Mouse (Mus musculus) liver, embryonic 14.5 days (tissue): ENCODE data around the gene Tmppe. TPM values are rescaled to one million over a fixed set of nuclear protein-coding genes. Genes with fewer than 3 reads are reported as not detected.

Experiments used
- ATAC-seq: fragments of 200-750 bp; cut with Nextera tagmentation; 2 replicates; pipeline ENCODE4 v1.8.0; 2017; ENCODE audit warnings: moderate number of reproducible peaks, mild to moderate bottlenecking, moderate library complexity; ENCODE audit not compliant: insufficient read depth
- DNase-seq, 3 experiments: peaks; one replicate each; pipeline ENCODE4 v3.0.0-alpha.2; 2012 to 2013; ENCODE audit warnings: low read depth in 3 of 3, low spot score in 3 of 3
- H3K27ac ChIP-seq: fragments of 300-500 bp; sonication (generic); 2 replicates; pipeline ENCODE4 v1.5.1; 2014; ENCODE audit warnings: moderate library complexity, mild to moderate bottlenecking, control low read depth, inconsistent platforms
- H3K27me3 ChIP-seq: fragments of 300-500 bp; sonication (generic); 2 replicates; pipeline ENCODE4 v1.6.1; 2014; ENCODE audit warnings: mild to moderate bottlenecking, low read length, moderate library complexity; ENCODE audit not compliant: control insufficient read depth, insufficient read depth
- H3K36me3 ChIP-seq: fragments of 300-500 bp; sonication (generic); replicated peaks from 2 replicates; pipeline ENCODE4 v1.6.1; 2014; ENCODE audit warnings: low read depth; ENCODE audit not compliant: control insufficient read depth, insufficient read depth
- H3K4me1 ChIP-seq, 2 experiments: fragments of 200-500 bp in 1 of 2; fragments of 300-500 bp in 1 of 2; sonication (generic) in 1 of 2; replicated peaks; 2 replicates each; pipeline ENCODE4 v1.6.1; 2012 to 2014; ENCODE audit warnings: antibody characterized with exemption in 1 of 2, inconsistent platforms in 1 of 2, low read length in 1 of 2; ENCODE audit not compliant: control insufficient read depth in 2 of 2, insufficient read depth in 2 of 2
- H3K4me2 ChIP-seq: fragments of 300-500 bp; sonication (generic); 2 replicates; pipeline ENCODE4 v1.6.1; 2014; ENCODE audit warnings: low read depth, mild to moderate bottlenecking, control low read depth, moderate library complexity
- H3K4me3 ChIP-seq, 2 experiments: fragments of 200-500 bp in 1 of 2; fragments of 300-500 bp in 1 of 2; sonication (generic) in 1 of 2; 2 replicates each; pipeline ENCODE4 v1.5.1; 2012 to 2014; ENCODE audit warnings: low read depth in 2 of 2, low read length in 2 of 2, mild to moderate bottlenecking in 2 of 2, control low read depth in 1 of 2, inconsistent platforms in 1 of 2, moderate library complexity in 1 of 2; ENCODE audit not compliant: insufficient read depth in 1 of 2
- H3K9ac ChIP-seq: fragments of 300-500 bp; sonication (generic); replicated peaks from 2 replicates; pipeline ENCODE4 v1.6.1; 2014; ENCODE audit warnings: mild to moderate bottlenecking, control low read depth, moderate library complexity
- H3K9me3 ChIP-seq: fragments of 300-500 bp; sonication (generic); 2 replicates; pipeline ENCODE4 v1.6.1; 2016; ENCODE audit warnings: low read length, mixed read lengths; ENCODE audit not compliant: control insufficient read depth
- CTCF ChIP-seq: IDR thresholded peaks from 2 replicates; pipeline ENCODE4 v1.5.1; 2016; ENCODE audit warnings: antibody characterized with exemption, low read depth, control low read depth
- EP300 ChIP-seq: IDR thresholded peaks from 2 replicates; pipeline ENCODE4 v1.6.1; 2016; ENCODE audit warnings: antibody characterized with exemption, low read depth
- WGBS: fragments of 180-500 bp; shearing (Covaris S2); extraction: QIAGEN DNeasy Blood & Tissue Kit; methylation state at CpG from one replicate; pipeline ENCODE4 v1.1.7; 2014; ENCODE audit not compliant: insufficient replicate concordance; 5-methylcytosine and 5-hydroxymethylcytosine counted together
- polyA plus RNA-seq, 2 experiments: library from polyadenylated mRNA; depleted of rRNA in 1 of 2; stranded (reverse) in 1 of 2; unstranded in 1 of 2; fragments of >200 nt; fragmentation: Nextera tagmentation in 1 of 2; extraction: Ambion mirVana in 1 of 2; gene quantifications; 2 replicates each; pipeline versions ENCODE4 v1.2.1 to v1.2.3; 2012 to 2014

Gene Tmppe
- polyA plus RNA-seq, 2 experiments, result 0.36 to 1.2 TPM

DNA sequence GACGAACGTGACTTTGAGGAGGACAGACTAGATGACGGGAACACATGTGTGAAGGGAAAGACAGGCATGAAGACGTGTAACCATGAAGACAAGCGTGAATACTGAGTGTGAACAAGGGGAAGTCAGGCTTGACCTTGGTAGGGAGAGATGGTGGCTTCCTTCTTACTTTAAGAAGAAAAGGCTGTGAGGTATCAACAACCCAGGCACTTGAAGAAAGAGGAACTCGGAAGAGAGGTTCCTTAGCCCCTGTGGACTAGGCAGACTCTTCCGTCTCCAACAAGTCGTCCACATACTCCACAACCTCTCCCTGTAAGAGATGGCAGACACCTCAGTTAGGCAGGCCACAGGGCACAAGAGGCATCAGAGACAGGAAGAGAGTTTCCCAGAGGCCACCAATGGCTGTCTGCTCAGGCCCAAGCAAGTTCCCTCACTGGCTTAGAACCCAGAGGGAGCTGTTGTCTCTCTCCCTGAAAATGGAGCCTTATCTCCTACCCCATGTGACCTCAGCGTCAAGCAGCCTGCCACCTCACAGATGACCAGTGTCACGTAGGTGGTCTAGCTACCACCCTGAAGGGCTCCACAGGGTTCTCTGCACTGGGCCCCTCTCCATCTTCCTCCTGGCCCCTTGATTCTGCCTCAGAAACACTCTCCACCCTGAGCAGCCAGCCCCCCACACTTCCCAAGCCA is 25.5 kb upstream of the Tmppe start:
- Histone ChIP-seq H3K4me3 (no peak overlapping the region), H3K4me1 (no peaks in the 10 kb centered on the region), H3K27ac (no peak overlapping the region), H3K4me2 (no peak overlapping the region), H3K9me3 (no peaks in the 10 kb centered on the region), H3K9ac (no peak overlapping the region), H3K36me3 (no peaks in the 10 kb centered on the region), H3K27me3 (no peaks in the 10 kb centered on the region)
- ATAC-seq (no peak), DNase-seq (no peak)
- no peak for TF ChIP-seq EP300
- TF ChIP-seq CTCF, result no peak
- WGBS, result 63% methylated on average over 10 of the region's 10 CpGs

DNA sequence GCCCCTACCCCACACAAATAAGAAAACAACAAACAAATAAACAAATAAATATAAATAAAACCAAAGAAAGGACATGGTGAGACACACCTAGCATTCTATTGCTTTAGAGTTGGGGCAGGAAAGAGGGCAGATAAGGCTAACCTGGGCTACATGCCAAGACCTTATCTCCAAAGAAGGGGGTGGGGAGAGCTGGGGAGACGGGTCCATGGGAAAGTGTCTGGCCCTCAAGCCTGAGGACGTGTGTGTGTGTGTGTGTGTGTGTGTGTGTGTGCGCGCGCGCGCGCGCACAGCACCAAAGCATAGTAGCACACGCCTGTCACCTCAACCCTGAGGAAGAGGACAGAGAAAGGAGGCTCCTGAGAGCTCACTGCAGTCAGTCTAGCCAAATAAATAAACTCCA is 23.7 kb upstream of the Tmppe start:
- no peaks in the 10 kb centered on the region for H3K4me1 ChIP-seq
- no peaks in the 10 kb centered on the region for H3K9me3 ChIP-seq
- H3K27me3 ChIP-seq, result no peaks in the 10 kb centered on the region
- DNase-seq (no peak), ATAC-seq (no peak)
- H3K4me3 ChIP-seq, result no peak overlapping the region
- H3K27ac ChIP-seq, result no peak overlapping the region
- H3K9ac ChIP-seq, result no peak overlapping the region
- TF ChIP-seq EP300 (no peak), CTCF (no peak)
- no peaks in the 10 kb centered on the region for H3K36me3 ChIP-seq
- no peak overlapping the region for H3K4me2 ChIP-seq
- 79% methylated on average over 10 of the region's 10 CpGs for WGBS

DNA sequence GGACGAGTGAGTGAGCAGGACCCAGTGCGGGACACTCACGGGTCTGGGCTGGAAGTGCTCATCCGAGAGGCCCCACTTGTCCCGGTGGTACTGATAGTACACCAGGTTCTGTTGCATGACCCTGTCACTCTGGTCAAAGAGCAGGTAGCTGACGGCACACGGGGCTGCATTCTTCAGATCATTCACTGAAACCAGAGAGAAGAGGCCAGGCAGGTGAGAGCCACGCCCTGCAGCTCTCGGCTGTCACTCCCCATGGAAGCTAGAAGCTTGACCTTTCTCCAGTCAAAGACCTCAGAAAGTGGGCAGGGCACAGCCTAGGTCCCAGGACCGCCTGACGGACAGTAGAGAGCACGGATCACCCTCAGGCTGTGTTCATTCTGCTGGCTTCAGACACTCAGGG is 21.0 kb upstream of the Tmppe start:
- ATAC-seq (no peak), DNase-seq (no peak)
- Histone ChIP-seq H3K4me1 (no peaks in the 10 kb centered on the region), H3K9ac (no peak overlapping the region), H3K9me3 (no peaks in the 10 kb centered on the region), H3K4me2 (no peak overlapping the region), H3K27me3 (no peaks in the 10 kb centered on the region), H3K4me3 (no peak overlapping the region), H3K27ac (no peak overlapping the region), H3K36me3 (no peaks in the 10 kb centered on the region)
- TF ChIP-seq CTCF, result no peak
- TF ChIP-seq EP300, result no peak
- WGBS, result 80% methylated on average over 12 of the region's 12 CpGs

DNA sequence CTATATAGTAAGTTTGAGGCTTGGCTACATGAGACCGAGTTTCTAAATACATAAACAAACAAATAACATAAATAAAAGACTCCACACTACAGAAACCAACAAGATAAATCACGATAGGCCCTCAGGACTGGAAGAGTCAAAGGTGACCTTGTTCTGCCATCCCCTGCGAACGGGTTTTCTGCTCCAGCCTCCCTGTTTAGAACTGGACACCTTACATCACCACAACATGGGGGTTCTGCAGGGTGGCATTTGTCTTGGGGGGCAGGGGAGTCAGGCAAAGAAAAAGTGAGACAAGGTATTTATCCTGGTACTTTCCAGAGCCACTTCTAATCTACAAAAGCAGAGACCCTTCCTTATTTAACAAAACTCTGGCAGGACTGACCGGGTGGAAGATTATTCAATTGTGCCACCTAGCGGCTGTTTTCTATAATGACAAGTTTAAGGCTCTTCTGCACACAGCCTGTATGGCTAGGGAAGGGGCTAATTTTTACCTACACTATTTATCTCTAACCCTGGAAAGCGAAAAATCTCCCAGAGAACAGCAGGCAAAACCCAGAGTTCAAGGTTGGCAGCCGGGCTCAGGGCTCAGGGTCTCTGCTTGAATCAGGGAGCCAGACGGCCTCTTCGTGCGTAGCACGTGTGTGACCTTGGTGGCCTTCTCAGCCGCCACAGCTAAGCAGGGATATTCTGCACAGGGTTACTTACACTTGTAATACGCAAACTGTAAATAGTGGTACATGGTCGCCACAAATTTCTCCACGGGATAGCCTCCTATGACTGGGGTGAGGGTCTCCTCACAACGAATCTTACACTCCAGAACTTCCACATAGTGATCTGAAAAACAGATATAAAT is 19.8 kb upstream of the Tmppe start:
- ATAC-seq (no peak; the same call in 1 of the 2 replicates), DNase-seq (no peak)
- Histone ChIP-seq H3K9me3 (no peaks in the 10 kb centered on the region), H3K4me2 (no peak overlapping the region), H3K27me3 (no peaks in the 10 kb centered on the region), H3K36me3 (no peaks in the 10 kb centered on the region), H3K4me1 (no peaks in the 10 kb centered on the region), H3K9ac (no peak overlapping the region), H3K4me3 (no peak overlapping the region), H3K27ac (no peak overlapping the region)
- TF ChIP-seq EP300 (no peak), CTCF (peak; percentile 60)
- WGBS, result 64% methylated on average over 17 of the region's 17 CpGs
